Mouse (Mus musculus) liver, adult 10 weeks (tissue): Measurements from ENCODE around the gene Laptm5. TPM values are rescaled to one million over a fixed set of nuclear protein-coding genes. Genes with fewer than 3 reads are reported as not detected.

ENCODE experiments used
- polyA plus RNA-seq: library from polyadenylated mRNA; stranded (reverse); fragments of 350-450 nt; fragmentation: Illumina TruSeq; extraction: RNeasy Lipid Tissue Mini Kit (QIAGEN cat#74804); gene quantifications from one replicate; pipeline ENCODE4 v1.2.3, GENCODE M21; 2014; ENCODE audit warnings: low read depth, low replicate concordance

Laptm5 gene
- 3.8 TPM for polyA plus RNA-seq

GRCm38 (mm10) chr4:130913077-130913476, at the start of gene Laptm5:
Gene Laptm5, plus strand, starts transcription at chr4:130913125.

GRCm38 (mm10) chr4:130944112-130944511, 31.2 kb downstream of the Laptm5 start, which contains the start of gene Matn1:
Gene Matn1, plus strand, starts transcription at chr4:130944385.

Other genes with a start within 250 kb of the Laptm5 start
- 23.9 TPM for gene Pum1, start 249.8 kb upstream of the Laptm5 start, polyA plus RNA-seq
- 4.3 TPM for gene Sdc3, start 120.6 kb upstream of the Laptm5 start, polyA plus RNA-seq
- gene Matn1, start 31.3 kb downstream of the Laptm5 start, polyA plus RNA-seq, result not detected